Mouse (Mus musculus): Measurements from ENCODE around the gene 4932414N04Rik. TPM values are rescaled to one million over a fixed set of nuclear protein-coding genes. Genes with fewer than 3 reads are reported as not detected.

The 4932414N04Rik gene
- polyA plus RNA-seq, 1 experiment from 2014 or later = not detected

DNA sequence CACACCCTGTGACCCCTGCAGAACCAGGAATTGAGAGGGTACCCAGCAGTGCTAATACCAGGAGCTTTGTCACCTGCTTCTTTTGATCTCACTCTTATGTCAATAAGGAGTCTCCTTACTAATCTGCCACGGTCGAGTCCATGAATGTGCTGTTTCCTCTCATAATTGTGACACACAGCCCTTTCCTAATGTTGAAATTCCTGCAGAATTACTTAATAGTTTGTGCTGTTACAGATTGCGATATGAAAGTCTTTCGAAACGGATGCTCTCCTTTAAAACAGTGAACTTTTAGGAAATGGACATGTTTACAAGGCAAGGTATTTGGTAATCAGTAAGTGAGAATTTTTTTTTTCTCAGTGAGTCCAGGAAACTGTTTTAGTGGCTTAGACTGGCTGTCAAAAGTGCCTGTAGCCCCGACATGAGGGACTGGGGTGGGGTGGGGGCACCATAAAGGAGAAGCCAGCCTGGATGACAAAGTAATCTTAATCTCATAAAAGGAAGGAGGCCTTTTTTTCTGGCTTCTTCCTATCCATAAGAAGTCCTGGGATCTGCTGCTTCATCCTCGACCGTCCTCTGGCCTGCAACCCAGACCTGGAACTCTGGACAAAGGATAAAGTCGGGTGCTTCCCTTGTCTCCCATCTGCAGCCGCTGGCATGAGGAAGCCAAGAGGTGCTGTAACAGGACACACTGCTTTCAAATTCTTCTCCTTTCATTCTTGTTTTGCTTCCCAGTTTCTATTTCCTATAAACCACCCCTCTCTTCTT is 139.9 kb downstream of the 4932414N04Rik start:
- 80% methylated on average over 10 of the region's 10 CpGs for WGBS

DNA sequence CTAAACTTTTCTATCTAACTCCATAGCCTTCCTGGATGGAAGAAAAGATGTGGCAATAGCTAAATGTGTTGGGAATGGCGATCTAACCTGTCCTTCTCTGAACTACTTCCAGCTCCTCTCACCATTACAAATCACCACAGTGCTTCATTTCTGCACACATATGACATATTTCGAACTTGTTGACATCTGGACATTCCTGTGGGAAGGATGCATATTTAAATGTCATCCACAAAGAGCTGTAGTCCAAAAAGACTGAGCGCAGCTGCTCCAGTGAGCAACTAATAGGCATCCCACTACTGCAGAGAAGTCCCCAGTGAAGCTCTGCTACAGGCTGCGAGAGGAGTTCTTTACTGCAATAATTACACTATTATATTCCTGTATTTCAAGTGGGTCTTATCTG is 140.8 kb downstream of the 4932414N04Rik start:
- H3K27ac ChIP-seq (ENCODE audit: low read depth, low read length) = no peak overlapping the region
- no peaks in the 10 kb centered on the region for H3K36me3 ChIP-seq (ENCODE audit: control insufficient read depth, insufficient read depth, low read length)
- 89% methylated on average over 4 of the region's 4 CpGs for WGBS
- no peaks in the 10 kb centered on the region for H3K27me3 ChIP-seq (ENCODE audit: control insufficient read depth, insufficient read depth, low read length)
- ATAC-seq (ENCODE audit: low FRiP score) (no peak), DNase-seq (ENCODE audit: low spot score) (no peak)
- H3K4me1 ChIP-seq (replicated peaks; ENCODE audit: control insufficient read depth, insufficient read depth, low read length) = no peaks in the 10 kb centered on the region
- no peak overlapping the region for H3K4me3 ChIP-seq (ENCODE audit: low read depth, low read length)
- no peaks in the 10 kb centered on the region for H3K9me3 ChIP-seq (ENCODE audit: control insufficient read depth, low read length)
- no peak overlapping the region for H3K9ac ChIP-seq (ENCODE audit: low read depth, low read length)
- H3K4me2 ChIP-seq (replicated peaks; ENCODE audit: low read depth, low read length) = no peak overlapping the region

More for the DNA sequence above, 139.9 kb downstream of the 4932414N04Rik start:
- no peak for ATAC-seq (ENCODE audit: low FRiP score)
- no peaks in the 10 kb centered on the region for H3K4me1 ChIP-seq (replicated peaks; ENCODE audit: control insufficient read depth, insufficient read depth, low read length)
- H3K27me3 ChIP-seq (ENCODE audit: control insufficient read depth, insufficient read depth, low read length) = no peaks in the 10 kb centered on the region
- no peaks in the 10 kb centered on the region for H3K36me3 ChIP-seq (ENCODE audit: control insufficient read depth, insufficient read depth, low read length)
- DNase-seq (ENCODE audit: low spot score) = no peak
- no peak overlapping the region for H3K9ac ChIP-seq (ENCODE audit: low read depth, low read length)
- no peaks in the 10 kb centered on the region for H3K9me3 ChIP-seq (ENCODE audit: control insufficient read depth, low read length)
- H3K27ac ChIP-seq (ENCODE audit: low read depth, low read length) = no peak overlapping the region
- H3K4me3 ChIP-seq (ENCODE audit: low read depth, low read length) = no peak overlapping the region
- no peak overlapping the region for H3K4me2 ChIP-seq (replicated peaks; ENCODE audit: low read depth, low read length)

Other genes with a start within 250 kb of the 4932414N04Rik start
- 53.0 and 58.1 TPM in 2 replicates for gene Stk39, start 184.2 kb upstream of the 4932414N04Rik start, polyA plus RNA-seq (2014; fragmentation: Nextera tagmentation; extraction: Ambion mirVana)
- not detected in 2 replicates for gene 4933409G03Rik, start 74.1 kb upstream of the 4932414N04Rik start, polyA plus RNA-seq (2014; fragmentation: Nextera tagmentation; extraction: Ambion mirVana)
- gene Cers6, start 205.0 kb downstream of the 4932414N04Rik start, polyA plus RNA-seq (2014; fragmentation: Nextera tagmentation; extraction: Ambion mirVana) = 62.3 and 77.0 TPM in 2 replicates